In genomic region chr9:21392646-21393175, GRCm38 (mm10) we compare ENCODE assay signal across 31 mouse cellular contexts. TPM values are rescaled to one million over a fixed set of nuclear protein-coding genes. Genes with fewer than 3 reads are reported as not detected.
DNase-seq lines count a peak whose midpoint lies in the region; ATAC-seq lines count a peak whose summit lies in the region.
"Had no signal": no experiment of that assay in that cellular context is flagged by ENCODE, and none has a peak within 500 bp of the region (broad histone marks: within the 10 kb centered on the region; RNA-seq: fewer than 3 reads in every experiment).

No protein-coding gene starts in this region.

- H3K4me2 ChIP-seq in heart, embryonic 11.5 days = no peak overlapping the region
- no peak overlapping the region for H3K4me2 ChIP-seq in kidney, embryonic 16.5 days (replicated peaks; ENCODE audit: low read depth, low read length)
- H3K4me2 ChIP-seq: embryonic facial prominence, embryonic 13.5 days; forebrain, embryonic 12.5 days; forebrain, embryonic 15.5 days; heart, embryonic 13.5 days; hindbrain, embryonic 14.5 days had no signal

- H3K27ac ChIP-seq in heart, embryonic 11.5 days (ENCODE audit: low read depth, low read length) = no peak overlapping the region
- H3K27ac ChIP-seq in heart, embryonic 10.5 days = no peak overlapping the region
- no peak overlapping the region for H3K27ac ChIP-seq in kidney, embryonic 16.5 days (ENCODE audit: low read length)
- H3K27ac ChIP-seq: embryonic facial prominence, embryonic 10.5 days; embryonic facial prominence, embryonic 13.5 days; forebrain, embryonic 12.5 days; forebrain, embryonic 15.5 days; heart, embryonic 13.5 days; hindbrain, embryonic 10.5 days; hindbrain, embryonic 14.5 days; hindbrain, postnatal 0 days had no signal

- ATAC-seq in heart, embryonic 11.5 days (replicated peaks; ENCODE audit: insufficient number of reproducible peaks, low FRiP score, low TSS enrichment) = no peak
- ATAC-seq in kidney, embryonic 16.5 days (ENCODE audit: low FRiP score, low TSS enrichment) = no peak
- ATAC-seq: forebrain, embryonic 15.5 days; hindbrain, postnatal 0 days; inflammation-experienced regulatory T-cells, adult 6 months; intestine, embryonic 16.5 days; Patski had no signal

- H3K27me3 ChIP-seq in heart, embryonic 11.5 days (ENCODE audit: control insufficient read depth, insufficient read depth, low read length) = no peaks in the 10 kb centered on the region
- no peaks in the 10 kb centered on the region for H3K27me3 ChIP-seq in heart, embryonic 10.5 days (ENCODE audit: insufficient read depth, poor library complexity, severe bottlenecking)
- no peaks in the 10 kb centered on the region for H3K27me3 ChIP-seq in kidney, embryonic 16.5 days (ENCODE audit: insufficient read depth, low read length)
- H3K27me3 ChIP-seq: CH12.LX; embryonic facial prominence, embryonic 13.5 days; forebrain, embryonic 12.5 days; forebrain, embryonic 15.5 days; heart, embryonic 13.5 days; Patski had no signal

- H3K4me1 ChIP-seq in heart, embryonic 11.5 days (ENCODE audit: control insufficient read depth, insufficient read depth, low read length) = no peaks in the 10 kb centered on the region
- H3K4me1 ChIP-seq in heart, embryonic 10.5 days = no peaks in the 10 kb centered on the region
- no peaks in the 10 kb centered on the region for H3K4me1 ChIP-seq in kidney, embryonic 16.5 days (ENCODE audit: insufficient read depth, low read length)
- H3K4me1 ChIP-seq: embryonic facial prominence, embryonic 10.5 days; embryonic facial prominence, embryonic 13.5 days; forebrain, embryonic 12.5 days; forebrain, embryonic 15.5 days; heart, embryonic 13.5 days; hindbrain, embryonic 10.5 days had no signal

- 86% methylated on average over 10 of the region's 10 CpGs for WGBS in heart, embryonic 11.5 days (ENCODE audit: insufficient replicate concordance)
- WGBS in heart, embryonic 10.5 days = 89% methylated on average over 10 of the region's 10 CpGs
- WGBS in kidney, embryonic 16.5 days = 87% methylated on average over 10 of the region's 10 CpGs

- H3K9me3 ChIP-seq in heart, embryonic 11.5 days (replicated peaks; ENCODE audit: control insufficient read depth, low read length) = no peaks in the 10 kb centered on the region
- no peaks in the 10 kb centered on the region for H3K9me3 ChIP-seq in heart, embryonic 10.5 days
- H3K9me3 ChIP-seq in kidney, embryonic 16.5 days (ENCODE audit: low read length) = no peaks in the 10 kb centered on the region
- H3K9me3 ChIP-seq: embryonic facial prominence, embryonic 10.5 days; embryonic facial prominence, embryonic 13.5 days; forebrain, embryonic 12.5 days; forebrain, embryonic 15.5 days; G1E; heart, embryonic 13.5 days; hindbrain, embryonic 10.5 days had no signal

- H3K36me3 ChIP-seq in heart, embryonic 11.5 days (ENCODE audit: control insufficient read depth, insufficient read depth, low read length) = peaks cover 59% of the 10 kb centered on the region
- peaks cover 95% of the 10 kb centered on the region for H3K36me3 ChIP-seq in heart, embryonic 10.5 days
- peaks cover 95% of the 10 kb centered on the region for H3K36me3 ChIP-seq in kidney, embryonic 16.5 days (ENCODE audit: insufficient read depth, low read length)

- peak; percentile 38 to 56 for DNase-seq in heart, adult 18-20 months
- peak; percentile 28 to 31 for DNase-seq in heart, postnatal 10 days
- DNase-seq in heart, embryonic 10.5 days (ENCODE audit: low spot score) = no peak
- peak; percentile 57 for DNase-seq in kidney, adult 9 months
- DNase-seq in heart, postnatal 14 days = peak; percentile 29 to 32
- DNase-seq in urinary bladder, adult 18-20 months (ENCODE audit: low spot score in 2 of 2) = no peak
- DNase-seq: adrenal gland, adult 2 months; adrenal gland, postnatal 14 days; B cell, adult 2 months; cerebellum, adult 11-12 months; cerebellum, adult 8-10 months; cerebellum, postnatal 10 days; cerebellum, postnatal 36 days; embryo, embryonic 11 days; gastrocnemius, postnatal 25 days had no signal

- no peak overlapping the region for H3K9ac ChIP-seq in heart, embryonic 11.5 days (ENCODE audit: low read depth, low read length)
- H3K9ac ChIP-seq in kidney, embryonic 16.5 days (replicated peaks; ENCODE audit: low read length) = no peak overlapping the region
- H3K9ac ChIP-seq: embryonic facial prominence, embryonic 13.5 days; forebrain, embryonic 12.5 days; forebrain, embryonic 15.5 days; heart, embryonic 13.5 days; hindbrain, embryonic 14.5 days had no signal

- no peak overlapping the region for H3K4me3 ChIP-seq in heart, embryonic 11.5 days (ENCODE audit: low read depth, low read length)
- no peak overlapping the region for H3K4me3 ChIP-seq in heart, embryonic 10.5 days
- H3K4me3 ChIP-seq in kidney, embryonic 16.5 days (ENCODE audit: low read length) = no peak overlapping the region
- H3K4me3 ChIP-seq: embryonic facial prominence, embryonic 10.5 days; embryonic facial prominence, embryonic 13.5 days; erythroblast, embryonic 14.5 days; forebrain, embryonic 12.5 days; forebrain, embryonic 15.5 days; heart, embryonic 13.5 days; hindbrain, embryonic 10.5 days had no signal

- intact Hi-C loops in heart, postnatal 10 days (cut with DNase I) = no loop called here
- intact Hi-C loops in heart, postnatal 14 days (cut with DNase I) = no loop called here

RNA-seq across cellular contexts. Expression of gene Qtrt1, which starts 18.9 kb away (rescaled TPM):
- total RNA-seq in heart, adult 18-20 months (2021) = 10 to 100 TPM in 1 of 2 experiments, 1 to 10 TPM in 1; 7.7 to 11.3 TPM
- 24.2 and 31.7 TPM in 2 replicates for polyA plus RNA-seq in heart, embryonic 11.5 days (2014; fragmentation: Nextera tagmentation; extraction: Ambion mirVana)
- 10 to 100 TPM; 10.6 to 11.5 TPM for total RNA-seq in heart, postnatal 10 days (2021)
- 38.9 and 51.3 TPM in 2 replicates for polyA plus RNA-seq in heart, embryonic 10.5 days (2016; fragmentation: Nextera tagmentation; extraction: Ambion mirVana)
- 62.8 and 64.5 TPM in 2 replicates for polyA plus RNA-seq in kidney, embryonic 16.5 days (2015; fragmentation: Nextera tagmentation; extraction: Ambion mirVana)
- 10 to 100 TPM in 1 of 2 experiments, 1 to 10 TPM in 1; 8.5 to 11.2 TPM for total RNA-seq in heart, postnatal 14 days (2021)

RNA-seq across cellular contexts. Expression of gene Ilf3, which starts 25.0 kb away (rescaled TPM):
- total RNA-seq in heart, adult 18-20 months (2021) = 10 to 100 TPM; 25.2 to 28.5 TPM
- 120 and 138 TPM in 2 replicates for polyA plus RNA-seq in heart, embryonic 11.5 days (2014; fragmentation: Nextera tagmentation; extraction: Ambion mirVana)
- 10 to 100 TPM; 41.3 to 51.0 TPM for total RNA-seq in heart, postnatal 10 days (2021)
- 166 and 197 TPM in 2 replicates for polyA plus RNA-seq in heart, embryonic 10.5 days (2016; fragmentation: Nextera tagmentation; extraction: Ambion mirVana)
- polyA plus RNA-seq in kidney, embryonic 16.5 days (2015; fragmentation: Nextera tagmentation; extraction: Ambion mirVana) = 208 and 220 TPM in 2 replicates
- total RNA-seq in heart, postnatal 14 days (2021) = 10 to 100 TPM; 30.6 to 31.3 TPM

RNA-seq across cellular contexts. Expression of gene Dnm2, which starts 32.0 kb away (rescaled TPM):
- total RNA-seq in heart, adult 18-20 months (2021) = 10 to 100 TPM; 58.1 to 65.1 TPM
- polyA plus RNA-seq in heart, embryonic 11.5 days (2014; fragmentation: Nextera tagmentation; extraction: Ambion mirVana) = 62.7 and 68.1 TPM in 2 replicates
- 10 to 100 TPM; 90.0 to 90.6 TPM for total RNA-seq in heart, postnatal 10 days (2021)
- polyA plus RNA-seq in heart, embryonic 10.5 days (2016; fragmentation: Nextera tagmentation; extraction: Ambion mirVana) = 81.6 and 92.1 TPM in 2 replicates
- 85.7 and 92.4 TPM in 2 replicates for polyA plus RNA-seq in kidney, embryonic 16.5 days (2015; fragmentation: Nextera tagmentation; extraction: Ambion mirVana)
- total RNA-seq in heart, postnatal 14 days (2021) = 10 to 100 TPM; 78.3 to 81.6 TPM

Comparison
In these comparisons a context has a peak if more than half of its experiments do, and no peak if none do; other contexts are left out.
1. DNase-seq: peak in heart, adult 18-20 months (2 of 2), heart, postnatal 10 days (2 of 2), kidney, adult 9 months (single experiment) and heart, postnatal 14 days (2 of 2); none in heart, embryonic 10.5 days (single experiment) and urinary bladder, adult 18-20 months (0 of 2).